ENCODE assay signal across 19 mouse cellular contexts in genomic region chr5:92132127-92132526, GRCm38 (mm10). TPM values are rescaled to one million over a fixed set of nuclear protein-coding genes. Genes with fewer than 3 reads are reported as not detected.
A peak's percentile ranks its signal among the peaks of the same experiment; 100 is the strongest.
DNase-seq lines count a peak whose midpoint lies in the region; ATAC-seq and TF ChIP-seq lines count a peak whose summit lies in the region.
"Had no signal": no experiment of that assay in that cellular context is flagged by ENCODE, and none has a peak within 500 bp of the region (broad histone marks: within the 10 kb centered on the region; RNA-seq: fewer than 3 reads in every experiment).

No protein-coding gene starts in this region.

- no peaks in the 10 kb centered on the region for H3K27me3 ChIP-seq in liver, embryonic 12.5 days (replicated peaks)
- H3K27me3 ChIP-seq in midbrain, embryonic 14.5 days (ENCODE audit: control insufficient read depth, insufficient read depth, low read length) = no peaks in the 10 kb centered on the region
- H3K27me3 ChIP-seq: heart, embryonic 15.5 days; midbrain, embryonic 13.5 days; neural tube, embryonic 13.5 days had no signal

- H3K9me3 ChIP-seq in liver, embryonic 12.5 days (replicated peaks) = 0 out of 2 replicates have a peak, but pooled peaks cover 3% of the 10 kb centered on the region
- no peaks in the 10 kb centered on the region for H3K9me3 ChIP-seq in midbrain, embryonic 14.5 days (ENCODE audit: control insufficient read depth, low read length)
- H3K9me3 ChIP-seq: heart, embryonic 15.5 days; midbrain, embryonic 13.5 days had no signal

- H3K4me3 ChIP-seq in liver, embryonic 12.5 days = peak overlapping the region; percentile 38
- no peak overlapping the region for H3K4me3 ChIP-seq in midbrain, embryonic 14.5 days (replicated peaks; ENCODE audit: low read depth, low read length)
- H3K4me3 ChIP-seq: heart, embryonic 15.5 days; midbrain, embryonic 13.5 days; neural tube, embryonic 13.5 days had no signal

- 88% methylated on average over 4 of the region's 4 CpGs for WGBS in liver, embryonic 12.5 days (ENCODE audit: insufficient replicate concordance)
- 93% methylated on average over 4 of the region's 4 CpGs for WGBS in midbrain, embryonic 14.5 days

- DNase-seq in heart, adult 11 months = peak; percentile 28
- DNase-seq in heart, adult 8-10 months (ENCODE audit: low spot score) = no peak
- no peak for DNase-seq in liver
- no peak for DNase-seq in brain, embryonic 14.5 days (ENCODE audit: low read depth)
- DNase-seq in thymus, postnatal 25 days = no peak
- no peak for DNase-seq in midbrain, embryonic 14.5 days
- DNase-seq: adrenal gland, adult 2 months; cerebellum, adult 8-10 months; kidney, adult 18-20 months; kidney, postnatal 14 days; lung, adult 18-20 months; lung, postnatal 14 days; right cerebral cortex, adult 18-20 months had no signal

- H3K4me2 ChIP-seq in liver, embryonic 12.5 days = peak overlapping the region; percentile 50
- no peak overlapping the region for H3K4me2 ChIP-seq in midbrain, embryonic 14.5 days (ENCODE audit: low read length)
- H3K4me2 ChIP-seq: heart, embryonic 15.5 days; midbrain, embryonic 13.5 days; neural tube, embryonic 13.5 days had no signal

- peaks cover 25% of the 10 kb centered on the region for H3K36me3 ChIP-seq in liver, embryonic 12.5 days
- 0 out of 2 replicates have a peak, but pooled peaks cover 3% of the 10 kb centered on the region for H3K36me3 ChIP-seq in midbrain, embryonic 14.5 days (ENCODE audit: control insufficient read depth, insufficient read depth, low read length)

- TF ChIP-seq POLR2A in brain, embryonic 14.5 days (IDR thresholded peaks at IDR 0.05; ENCODE audit: borderline replicate concordance, extremely low read depth, insufficient read depth, insufficient read length, poor library complexity, severe bottlenecking) = no peak

- H3K4me1 ChIP-seq in liver, embryonic 12.5 days = peaks cover 70% of the 10 kb centered on the region
- H3K4me1 ChIP-seq in midbrain, embryonic 14.5 days (ENCODE audit: control insufficient read depth, insufficient read depth, low read length) = peaks cover 18% of the 10 kb centered on the region

- peak; percentile 22; the same call in 1 of the 2 replicates for TF ChIP-seq CTCF in brain, embryonic 14.5 days (IDR thresholded peaks at IDR 0.05; ENCODE audit: borderline replicate concordance, extremely low read depth, insufficient read depth, insufficient read length)

- no peak for ATAC-seq in liver, embryonic 12.5 days
- no peak for ATAC-seq in midbrain, embryonic 14.5 days (ENCODE audit: low FRiP score, low TSS enrichment)
- ATAC-seq: forebrain, embryonic 14.5 days; hindbrain, embryonic 16.5 days; midbrain, embryonic 13.5 days had no signal

- no peak overlapping the region for H3K27ac ChIP-seq in liver, embryonic 12.5 days
- no peak overlapping the region for H3K27ac ChIP-seq in midbrain, embryonic 14.5 days (replicated peaks; ENCODE audit: low read depth, low read length)
- H3K27ac ChIP-seq: heart, embryonic 15.5 days; midbrain, embryonic 13.5 days; neural tube, embryonic 13.5 days had no signal

- H3K9ac ChIP-seq in liver, embryonic 12.5 days = no peak overlapping the region
- H3K9ac ChIP-seq in midbrain, embryonic 14.5 days (replicated peaks; ENCODE audit: low read length) = no peak overlapping the region
- H3K9ac ChIP-seq: heart, embryonic 15.5 days; midbrain, embryonic 13.5 days; neural tube, embryonic 13.5 days had no signal

RNA-seq across cellular contexts. Expression of gene Uso1, which starts 5.6 kb away (rescaled TPM):
- total RNA-seq in heart, adult 8-10 months (2022) = 10 to 100 TPM; 43.0 to 49.2 (median 46.7) TPM
- polyA plus RNA-seq in liver, embryonic 12.5 days (2016; fragmentation: Nextera tagmentation; extraction: Ambion mirVana) = 35.6 and 37.1 TPM in 2 replicates
- polyA plus RNA-seq in brain, embryonic 14.5 days (2012; rRNA removed) = 39.4 and 46.2 TPM in 2 replicates
- 32.9 and 34.4 TPM in 2 replicates for polyA plus RNA-seq in midbrain, embryonic 14.5 days (2014; fragmentation: Nextera tagmentation; extraction: Ambion mirVana)

RNA-seq across cellular contexts. Expression of gene G3bp2, which starts 48.6 kb away (rescaled TPM):
- 10 to 100 TPM; 55.3 to 63.0 (median 57.9) TPM for total RNA-seq in heart, adult 8-10 months (2022)
- polyA plus RNA-seq in liver, embryonic 12.5 days (2016; fragmentation: Nextera tagmentation; extraction: Ambion mirVana) = 84.0 and 87.0 TPM in 2 replicates
- 117 and 172 TPM in 2 replicates for polyA plus RNA-seq in brain, embryonic 14.5 days (2012; rRNA removed)
- polyA plus RNA-seq in midbrain, embryonic 14.5 days (2014; fragmentation: Nextera tagmentation; extraction: Ambion mirVana) = 377 and 407 TPM in 2 replicates
